Mouse (Mus musculus): Measurements from ENCODE around the gene Pcdh19. TPM values are rescaled to one million over a fixed set of nuclear protein-coding genes. Genes with fewer than 3 reads are reported as not detected.
A peak's percentile ranks its signal among the peaks of the same experiment; 100 is the strongest.

Pcdh19 gene
- polyA plus RNA-seq, 1 experiment = 0.44 TPM

GRCm38 (mm10) chrX:133693037-133693760 lies 4.4 kb upstream of the Pcdh19 start:
- TF ChIP-seq POLR2A (IDR thresholded peaks at IDR 0.05; ENCODE audit: low read depth, low read length) (no peak), CTCF (conservative IDR thresholded peaks at IDR 0.05; ENCODE audit: insufficient read depth, insufficient read length, low read depth, low read length) (no peak)
- peak; percentile 1 for DNase-seq
- no peak overlapping the region for H3K27ac ChIP-seq (ENCODE audit: insufficient read depth, low read depth, low read length)
- WGBS = 34% methylated on average over 5 of the region's 5 CpGs
- no peaks in the 10 kb centered on the region for H3K36me3 ChIP-seq (ENCODE audit: control insufficient read depth, insufficient read depth, low read length)
- H3K4me3 ChIP-seq (ENCODE audit: insufficient read depth, low read depth, low read length) = no peak overlapping the region
- H3K4me1 ChIP-seq (ENCODE audit: control insufficient read depth, insufficient read depth, low read length) = no peaks in the 10 kb centered on the region
- no peaks in the 10 kb centered on the region for H3K27me3 ChIP-seq (replicated peaks; ENCODE audit: control insufficient read depth, insufficient read depth, low read length)

- 36% methylated on average over 2 of the region's 2 CpGs for WGBS
- DNase-seq = no peak
- no peaks in the 10 kb centered on the region for H3K27me3 ChIP-seq (replicated peaks; ENCODE audit: control insufficient read depth, insufficient read depth, low read length)
- no peak overlapping the region for H3K4me3 ChIP-seq (ENCODE audit: insufficient read depth, low read depth, low read length)
- H3K27ac ChIP-seq (ENCODE audit: insufficient read depth, low read depth, low read length) = no peak overlapping the region
- no peaks in the 10 kb centered on the region for H3K4me1 ChIP-seq (ENCODE audit: control insufficient read depth, insufficient read depth, low read length)
- TF ChIP-seq POLR2A (IDR thresholded peaks at IDR 0.05; ENCODE audit: low read depth, low read length) (no peak), CTCF (conservative IDR thresholded peaks at IDR 0.05; ENCODE audit: insufficient read depth, insufficient read length, low read depth, low read length) (no peak)
- no peaks in the 10 kb centered on the region for H3K36me3 ChIP-seq (ENCODE audit: control insufficient read depth, insufficient read depth, low read length)
Observed at GRCm38 (mm10) chrX:133692392-133692790, 3.6 kb upstream of the Pcdh19 start.

GRCm38 (mm10) chrX:133691581-133692391 lies 3.0 kb upstream of the Pcdh19 start:
- TF ChIP-seq CTCF (conservative IDR thresholded peaks at IDR 0.05; ENCODE audit: insufficient read depth, insufficient read length, low read depth, low read length) (peak; percentile 59), POLR2A (IDR thresholded peaks at IDR 0.05; ENCODE audit: low read depth, low read length) (no peak)
- under 1% methylated on average over 12 of the region's 12 CpGs for WGBS

GRCm38 (mm10) chrX:133690822-133691221 lies 2.0 kb upstream of the Pcdh19 start:
- WGBS = 1% methylated on average over 11 of the region's 11 CpGs
- Histone ChIP-seq H3K27ac (ENCODE audit: insufficient read depth, low read depth, low read length) (no peak overlapping the region), H3K27me3 (replicated peaks; ENCODE audit: control insufficient read depth, insufficient read depth, low read length) (no peaks in the 10 kb centered on the region; the same call in 1 of the 2 replicates), H3K36me3 (ENCODE audit: control insufficient read depth, insufficient read depth, low read length) (no peaks in the 10 kb centered on the region), H3K4me1 (ENCODE audit: control insufficient read depth, insufficient read depth, low read length) (no peaks in the 10 kb centered on the region), H3K4me3 (ENCODE audit: insufficient read depth, low read depth, low read length) (no peak overlapping the region)
- TF ChIP-seq POLR2A (IDR thresholded peaks at IDR 0.05; ENCODE audit: low read depth, low read length) (no peak), CTCF (conservative IDR thresholded peaks at IDR 0.05; ENCODE audit: insufficient read depth, insufficient read length, low read depth, low read length) (no peak)
- peak; percentile 0 for DNase-seq

More at GRCm38 (mm10) chrX:133691581-133692391, 3.0 kb upstream of the Pcdh19 start:
- Histone ChIP-seq H3K4me1 (ENCODE audit: control insufficient read depth, insufficient read depth, low read length) (no peaks in the 10 kb centered on the region), H3K27me3 (replicated peaks; ENCODE audit: control insufficient read depth, insufficient read depth, low read length) (no peaks in the 10 kb centered on the region; the same call in 1 of the 2 replicates), H3K4me3 (ENCODE audit: insufficient read depth, low read depth, low read length) (no peak overlapping the region), H3K36me3 (ENCODE audit: control insufficient read depth, insufficient read depth, low read length) (no peaks in the 10 kb centered on the region), H3K27ac (ENCODE audit: insufficient read depth, low read depth, low read length) (no peak overlapping the region)
- peak; percentile 71 for DNase-seq

GRCm38 (mm10) chrX:133689576-133690250 lies 926 bp upstream of the Pcdh19 start:
- no peaks in the 10 kb centered on the region for H3K36me3 ChIP-seq (ENCODE audit: control insufficient read depth, insufficient read depth, low read length)
- DNase-seq = peak; percentile 0
- H3K27ac ChIP-seq (ENCODE audit: insufficient read depth, low read depth, low read length) = no peak overlapping the region
- H3K4me3 ChIP-seq (ENCODE audit: insufficient read depth, low read depth, low read length) = peak overlapping the region; percentile 30
- no peaks in the 10 kb centered on the region for H3K4me1 ChIP-seq (ENCODE audit: control insufficient read depth, insufficient read depth, low read length)
- no peaks in the 10 kb centered on the region; the same call in 1 of the 2 replicates for H3K27me3 ChIP-seq (replicated peaks; ENCODE audit: control insufficient read depth, insufficient read depth, low read length)
- WGBS = 1% methylated on average over 27 of the region's 35 CpGs
- no peak for TF ChIP-seq POLR2A (IDR thresholded peaks at IDR 0.05; ENCODE audit: low read depth, low read length)
- no peak for TF ChIP-seq CTCF (conservative IDR thresholded peaks at IDR 0.05; ENCODE audit: insufficient read depth, insufficient read length, low read depth, low read length)

GRCm38 (mm10) chrX:133688156-133688555 lies 631 bp downstream of the Pcdh19 start:
- no peak for TF ChIP-seq POLR2A (IDR thresholded peaks at IDR 0.05; ENCODE audit: low read depth, low read length)
- no peak for TF ChIP-seq CTCF (conservative IDR thresholded peaks at IDR 0.05; ENCODE audit: insufficient read depth, insufficient read length, low read depth, low read length)
- no peaks in the 10 kb centered on the region for H3K4me1 ChIP-seq (ENCODE audit: control insufficient read depth, insufficient read depth, low read length)
- peak overlapping the region; percentile 59 for H3K4me3 ChIP-seq (ENCODE audit: insufficient read depth, low read depth, low read length)
- H3K27ac ChIP-seq (ENCODE audit: insufficient read depth, low read depth, low read length) = no peak overlapping the region
- H3K36me3 ChIP-seq (ENCODE audit: control insufficient read depth, insufficient read depth, low read length) = no peaks in the 10 kb centered on the region
- under 1% methylated on average over 31 of the region's 31 CpGs for WGBS
- peak; percentile 1 for DNase-seq
- H3K27me3 ChIP-seq (replicated peaks; ENCODE audit: control insufficient read depth, insufficient read depth, low read length) = no peaks in the 10 kb centered on the region; the same call in 1 of the 2 replicates
